Mouse (Mus musculus) liver, embryonic 14.5 days (tissue): Measurements from ENCODE around the gene Map2k5. TPM values are rescaled to one million over a fixed set of nuclear protein-coding genes. Genes with fewer than 3 reads are reported as not detected.

ENCODE experiments used
- ATAC-seq: fragments of 200-750 bp; cut with Nextera tagmentation; 2 replicates; pipeline ENCODE4 v1.8.0; 2017; ENCODE audit warnings: moderate number of reproducible peaks, mild to moderate bottlenecking, moderate library complexity; ENCODE audit not compliant: insufficient read depth
- DNase-seq, 3 experiments: peaks; one replicate each; pipeline ENCODE4 v3.0.0-alpha.2; 2012 to 2013; ENCODE audit warnings: low read depth in 3 of 3, low spot score in 3 of 3
- H3K27ac ChIP-seq: fragments of 300-500 bp; sonication (generic); 2 replicates; pipeline ENCODE4 v1.5.1; 2014; ENCODE audit warnings: moderate library complexity, mild to moderate bottlenecking, control low read depth, inconsistent platforms
- H3K27me3 ChIP-seq: fragments of 300-500 bp; sonication (generic); 2 replicates; pipeline ENCODE4 v1.6.1; 2014; ENCODE audit warnings: mild to moderate bottlenecking, low read length, moderate library complexity; ENCODE audit not compliant: control insufficient read depth, insufficient read depth
- H3K36me3 ChIP-seq: fragments of 300-500 bp; sonication (generic); replicated peaks from 2 replicates; pipeline ENCODE4 v1.6.1; 2014; ENCODE audit warnings: low read depth; ENCODE audit not compliant: control insufficient read depth, insufficient read depth
- H3K4me1 ChIP-seq, 2 experiments: fragments of 200-500 bp in 1 of 2; fragments of 300-500 bp in 1 of 2; sonication (generic) in 1 of 2; replicated peaks; 2 replicates each; pipeline ENCODE4 v1.6.1; 2012 to 2014; ENCODE audit warnings: antibody characterized with exemption in 1 of 2, inconsistent platforms in 1 of 2, low read length in 1 of 2; ENCODE audit not compliant: control insufficient read depth in 2 of 2, insufficient read depth in 2 of 2
- H3K4me2 ChIP-seq: fragments of 300-500 bp; sonication (generic); 2 replicates; pipeline ENCODE4 v1.6.1; 2014; ENCODE audit warnings: low read depth, mild to moderate bottlenecking, control low read depth, moderate library complexity
- H3K4me3 ChIP-seq, 2 experiments: fragments of 200-500 bp in 1 of 2; fragments of 300-500 bp in 1 of 2; sonication (generic) in 1 of 2; 2 replicates each; pipeline ENCODE4 v1.5.1; 2012 to 2014; ENCODE audit warnings: low read depth in 2 of 2, low read length in 2 of 2, mild to moderate bottlenecking in 2 of 2, control low read depth in 1 of 2, inconsistent platforms in 1 of 2, moderate library complexity in 1 of 2; ENCODE audit not compliant: insufficient read depth in 1 of 2
- H3K9ac ChIP-seq: fragments of 300-500 bp; sonication (generic); replicated peaks from 2 replicates; pipeline ENCODE4 v1.6.1; 2014; ENCODE audit warnings: mild to moderate bottlenecking, control low read depth, moderate library complexity
- H3K9me3 ChIP-seq: fragments of 300-500 bp; sonication (generic); 2 replicates; pipeline ENCODE4 v1.6.1; 2016; ENCODE audit warnings: low read length, mixed read lengths; ENCODE audit not compliant: control insufficient read depth
- CTCF ChIP-seq: IDR thresholded peaks from 2 replicates; pipeline ENCODE4 v1.5.1; 2016; ENCODE audit warnings: antibody characterized with exemption, low read depth, control low read depth
- EP300 ChIP-seq: IDR thresholded peaks from 2 replicates; pipeline ENCODE4 v1.6.1; 2016; ENCODE audit warnings: antibody characterized with exemption, low read depth
- WGBS: fragments of 180-500 bp; shearing (Covaris S2); extraction: QIAGEN DNeasy Blood & Tissue Kit; methylation state at CpG from one replicate; pipeline ENCODE4 v1.1.7; 2014; ENCODE audit not compliant: insufficient replicate concordance; 5-methylcytosine and 5-hydroxymethylcytosine counted together
- polyA plus RNA-seq, 2 experiments: library from polyadenylated mRNA; depleted of rRNA in 1 of 2; stranded (reverse) in 1 of 2; unstranded in 1 of 2; fragments of >200 nt; fragmentation: Nextera tagmentation in 1 of 2; extraction: Ambion mirVana in 1 of 2; gene quantifications; 2 replicates each; pipeline versions ENCODE4 v1.2.1 to v1.2.3; 2012 to 2014

Gene Map2k5
- polyA plus RNA-seq, 2 experiments = 6.1 to 7.4 TPM

GRCm38 (mm10) chr9:63258768-63259167 is 118.9 kb downstream of the Map2k5 start:
- TF ChIP-seq CTCF = no peak
- TF ChIP-seq EP300 = no peak
- no peak for ATAC-seq
- Histone ChIP-seq H3K27me3 (no peaks in the 10 kb centered on the region), H3K27ac (no peak overlapping the region), H3K36me3 (no peaks in the 10 kb centered on the region; the same call in 1 of the 2 replicates), H3K4me3 (no peak overlapping the region), H3K9me3 (no peaks in the 10 kb centered on the region), H3K4me1 (no peaks in the 10 kb centered on the region), H3K4me2 (no peak overlapping the region), H3K9ac (no peak overlapping the region)
- 75% methylated on average over 3 of the region's 3 CpGs for WGBS
- no peak for DNase-seq

- H3K4me2 ChIP-seq = no peak overlapping the region
- WGBS = 61% methylated on average over 4 of the region's 4 CpGs
Measured at GRCm38 (mm10) chr9:63257739-63258138, 120.0 kb downstream of the Map2k5 start.

GRCm38 (mm10) chr9:63250841-63251626 is 126.7 kb downstream of the Map2k5 start:
- Histone ChIP-seq H3K36me3 (no peaks in the 10 kb centered on the region), H3K9me3 (no peaks in the 10 kb centered on the region), H3K9ac (no peak overlapping the region), H3K4me1 (no peaks in the 10 kb centered on the region), H3K27ac (no peak overlapping the region), H3K4me3 (no peak overlapping the region), H3K4me2 (no peak overlapping the region), H3K27me3 (no peaks in the 10 kb centered on the region)
- TF ChIP-seq CTCF (no peak), EP300 (no peak)
- DNase-seq (no peak), ATAC-seq (no peak)
- WGBS = 81% methylated on average over 19 of the region's 19 CpGs

More at GRCm38 (mm10) chr9:63257739-63258138, 120.0 kb downstream of the Map2k5 start:
- TF ChIP-seq EP300 (no peak), CTCF (no peak)
- Histone ChIP-seq H3K4me3 (no peak overlapping the region), H3K9me3 (no peaks in the 10 kb centered on the region), H3K9ac (no peak overlapping the region), H3K4me1 (no peaks in the 10 kb centered on the region), H3K27ac (no peak overlapping the region), H3K36me3 (no peaks in the 10 kb centered on the region; the same call in 1 of the 2 replicates), H3K27me3 (no peaks in the 10 kb centered on the region)
- no peak for DNase-seq
- ATAC-seq = no peak

GRCm38 (mm10) chr9:63248095-63248787 is 129.5 kb downstream of the Map2k5 start:
- H3K27ac ChIP-seq = no peak overlapping the region
- H3K27me3 ChIP-seq = no peaks in the 10 kb centered on the region
- H3K4me1 ChIP-seq = no peaks in the 10 kb centered on the region
- no peak overlapping the region for H3K9ac ChIP-seq
- DNase-seq = no peak
- TF ChIP-seq CTCF = no peak
- no peak for TF ChIP-seq EP300
- no peak overlapping the region for H3K4me3 ChIP-seq
- no peaks in the 10 kb centered on the region for H3K9me3 ChIP-seq
- H3K4me2 ChIP-seq = no peak overlapping the region
- no peaks in the 10 kb centered on the region for H3K36me3 ChIP-seq
- no peak for ATAC-seq

- Histone ChIP-seq H3K9ac (no peak overlapping the region), H3K4me1 (no peaks in the 10 kb centered on the region), H3K4me2 (no peak overlapping the region), H3K27ac (no peak overlapping the region), H3K9me3 (no peaks in the 10 kb centered on the region), H3K36me3 (no peaks in the 10 kb centered on the region), H3K4me3 (no peak overlapping the region), H3K27me3 (no peaks in the 10 kb centered on the region)
- 36% methylated on average over 5 of the region's 5 CpGs for WGBS
- DNase-seq (no peak), ATAC-seq (no peak)
- TF ChIP-seq EP300 (no peak), CTCF (no peak)
Measured at GRCm38 (mm10) chr9:63246568-63247169, 131.0 kb downstream of the Map2k5 start.
